Mouse (Mus musculus): ENCODE measurements around the gene 1500009C09Rik. TPM values are rescaled to one million over a fixed set of nuclear protein-coding genes. Genes with fewer than 3 reads are reported as not detected.

Gene 1500009C09Rik
- total RNA-seq, 2 experiments from 2014 or later, result not detected

DNA sequence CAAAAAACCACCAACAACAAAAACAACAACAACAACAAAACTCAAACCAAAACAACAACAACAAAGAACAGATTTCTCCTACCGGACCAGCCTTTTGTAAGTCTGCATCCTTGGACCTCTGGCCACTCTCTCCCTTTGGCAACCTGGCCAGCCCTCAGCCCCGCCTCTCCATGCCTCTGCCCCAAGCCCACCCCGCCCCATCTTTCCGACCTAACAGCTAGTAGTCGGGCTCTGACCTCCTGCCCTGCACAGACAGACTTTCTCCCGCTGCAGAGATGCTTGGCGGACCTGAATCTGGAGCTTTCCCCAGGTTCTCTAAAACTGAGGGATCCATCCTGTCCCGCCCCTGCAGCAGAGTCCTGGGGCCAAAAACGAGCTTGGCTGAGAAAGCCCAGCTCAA is 34.2 kb upstream of the 1500009C09Rik start:
- ATAC-seq (replicated peaks; ENCODE audit: low FRiP score, poor library complexity, severe bottlenecking), result no peak

DNA sequence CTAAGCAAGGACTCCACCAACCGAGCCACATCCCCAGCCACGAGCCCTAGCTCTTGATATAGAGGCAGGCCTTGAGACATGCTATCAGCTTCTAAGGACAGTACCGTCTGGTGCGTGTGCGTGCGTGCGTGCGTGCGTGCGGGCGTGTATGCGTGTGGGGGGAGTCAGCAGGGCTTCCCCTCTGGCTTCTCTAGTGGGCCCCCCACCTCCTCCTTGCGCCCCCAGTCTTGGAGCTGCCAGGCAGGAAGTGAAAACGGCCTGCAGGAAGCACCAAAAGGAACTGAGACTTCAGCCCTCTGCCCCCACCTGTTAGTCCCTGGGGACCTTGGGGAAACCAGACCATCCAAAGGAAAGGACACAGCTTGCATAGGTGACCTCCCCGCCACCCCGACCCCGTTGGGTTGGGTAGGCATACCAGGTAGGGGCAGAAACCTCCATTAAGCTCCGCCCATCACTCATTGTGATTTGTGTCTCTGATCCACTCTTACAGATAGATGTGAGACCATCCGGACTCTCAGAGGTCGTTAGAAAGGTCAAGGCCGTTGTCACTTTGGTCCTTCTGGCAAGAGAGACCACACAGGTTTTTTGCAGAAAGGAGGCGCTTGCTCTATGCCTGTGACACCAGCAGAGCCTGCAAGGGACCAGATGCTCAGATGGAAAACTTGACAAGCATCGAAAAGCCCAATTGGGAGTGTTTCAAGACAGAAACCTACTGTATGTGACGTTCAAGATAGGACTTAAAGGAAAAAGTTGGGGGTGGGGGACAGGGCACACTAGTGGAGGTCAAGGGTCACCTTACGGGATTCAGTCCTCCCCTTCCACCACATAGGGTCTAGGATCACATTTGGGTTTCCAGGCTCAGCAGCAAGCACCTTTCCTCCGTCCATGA is 33.2 kb upstream of the 1500009C09Rik start:
- ATAC-seq (replicated peaks; ENCODE audit: low FRiP score, poor library complexity, severe bottlenecking), result no peak

DNA sequence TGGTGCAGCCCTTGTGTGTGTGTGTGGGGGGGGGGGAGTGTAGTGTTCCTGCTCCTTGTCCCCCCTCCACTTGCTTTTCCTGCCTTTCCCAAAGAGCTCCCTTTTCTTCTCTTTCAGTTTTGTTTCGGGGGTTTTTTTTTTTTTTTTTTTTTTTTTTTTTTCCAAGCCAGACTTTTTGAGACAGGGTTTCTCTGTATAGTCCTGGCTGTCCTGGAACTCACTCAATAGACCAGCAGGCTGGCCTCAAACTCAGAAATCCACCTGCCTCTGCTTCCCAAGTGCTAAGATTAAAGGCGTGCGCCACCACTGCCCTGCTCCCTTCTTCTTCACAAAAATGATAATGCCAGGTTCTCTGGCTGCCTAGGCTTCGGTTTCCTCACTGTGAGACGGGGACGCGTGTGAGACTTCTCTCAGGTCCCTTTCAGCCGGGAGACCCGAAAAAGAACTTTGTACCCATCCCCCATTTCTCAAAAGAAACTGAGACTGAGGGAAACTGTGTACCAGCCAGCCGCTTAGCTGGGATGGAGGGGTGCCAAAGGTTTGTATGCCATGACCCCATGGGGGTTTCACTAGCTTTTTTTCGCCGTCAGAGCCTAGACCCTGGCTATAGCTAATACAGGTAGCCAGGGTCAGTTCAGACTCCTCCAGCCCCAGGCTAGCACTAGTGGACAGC is 32.1 kb upstream of the 1500009C09Rik start:
- ATAC-seq (replicated peaks; ENCODE audit: low FRiP score, poor library complexity, severe bottlenecking), result no peak

DNA sequence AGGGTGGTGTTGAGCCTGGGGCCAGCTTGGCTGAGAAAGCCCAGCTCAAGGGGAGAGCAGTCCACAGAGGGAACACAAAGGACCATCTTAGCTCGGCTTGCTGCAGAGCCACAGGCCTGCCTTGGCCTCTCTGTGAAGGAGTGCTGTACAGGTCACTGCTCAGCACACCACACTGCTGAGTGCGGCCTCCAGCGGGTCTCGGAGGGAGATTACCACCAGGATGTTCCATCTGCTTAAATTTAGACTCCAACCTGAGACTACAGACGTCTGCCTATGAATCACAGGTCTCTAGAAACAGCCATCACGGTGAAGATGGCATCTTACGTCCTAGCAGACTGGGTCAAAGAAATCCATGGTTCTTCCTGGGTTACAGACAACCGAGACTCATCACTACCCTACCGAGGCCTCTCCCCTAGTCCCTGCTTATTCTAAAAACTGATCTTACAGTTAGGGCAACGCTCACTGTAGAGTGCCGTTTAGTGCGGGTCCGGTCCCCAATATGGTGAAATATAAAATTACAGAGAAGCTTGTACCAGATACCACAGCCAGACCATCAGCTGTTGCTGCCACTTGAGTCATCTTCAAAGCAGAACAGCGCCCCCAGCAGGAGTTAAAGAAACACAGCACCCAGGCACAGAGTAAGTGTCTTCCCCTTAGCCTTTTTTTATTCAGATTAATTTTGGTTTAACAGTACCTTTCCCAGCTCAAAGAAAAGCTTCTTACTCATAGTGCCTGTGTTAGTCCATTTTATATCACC is 30.9 kb upstream of the 1500009C09Rik start:
- ATAC-seq (replicated peaks; ENCODE audit: low FRiP score, poor library complexity, severe bottlenecking), result no peak

DNA sequence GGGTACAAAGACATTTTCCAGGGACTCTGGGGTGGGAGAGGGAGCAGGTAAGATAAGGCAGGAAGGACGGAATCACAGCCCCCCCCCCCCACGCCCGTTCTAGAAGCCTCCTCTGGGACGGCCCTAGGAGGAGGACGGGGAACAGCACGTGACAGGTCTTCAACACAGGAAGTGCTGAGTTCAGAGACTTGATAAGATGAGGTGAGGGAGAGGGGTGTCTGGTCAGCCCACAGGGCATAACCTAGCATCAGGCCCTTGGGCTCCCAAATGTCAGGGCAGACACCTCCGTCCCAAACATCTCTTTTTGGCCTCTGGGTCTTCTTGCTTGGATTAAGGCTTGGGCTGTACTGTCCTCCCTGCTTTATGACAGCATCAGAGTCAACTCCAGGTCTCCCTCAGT is 28.9 kb upstream of the 1500009C09Rik start:
- no peak for ATAC-seq (replicated peaks; ENCODE audit: low FRiP score, poor library complexity, severe bottlenecking)

DNA sequence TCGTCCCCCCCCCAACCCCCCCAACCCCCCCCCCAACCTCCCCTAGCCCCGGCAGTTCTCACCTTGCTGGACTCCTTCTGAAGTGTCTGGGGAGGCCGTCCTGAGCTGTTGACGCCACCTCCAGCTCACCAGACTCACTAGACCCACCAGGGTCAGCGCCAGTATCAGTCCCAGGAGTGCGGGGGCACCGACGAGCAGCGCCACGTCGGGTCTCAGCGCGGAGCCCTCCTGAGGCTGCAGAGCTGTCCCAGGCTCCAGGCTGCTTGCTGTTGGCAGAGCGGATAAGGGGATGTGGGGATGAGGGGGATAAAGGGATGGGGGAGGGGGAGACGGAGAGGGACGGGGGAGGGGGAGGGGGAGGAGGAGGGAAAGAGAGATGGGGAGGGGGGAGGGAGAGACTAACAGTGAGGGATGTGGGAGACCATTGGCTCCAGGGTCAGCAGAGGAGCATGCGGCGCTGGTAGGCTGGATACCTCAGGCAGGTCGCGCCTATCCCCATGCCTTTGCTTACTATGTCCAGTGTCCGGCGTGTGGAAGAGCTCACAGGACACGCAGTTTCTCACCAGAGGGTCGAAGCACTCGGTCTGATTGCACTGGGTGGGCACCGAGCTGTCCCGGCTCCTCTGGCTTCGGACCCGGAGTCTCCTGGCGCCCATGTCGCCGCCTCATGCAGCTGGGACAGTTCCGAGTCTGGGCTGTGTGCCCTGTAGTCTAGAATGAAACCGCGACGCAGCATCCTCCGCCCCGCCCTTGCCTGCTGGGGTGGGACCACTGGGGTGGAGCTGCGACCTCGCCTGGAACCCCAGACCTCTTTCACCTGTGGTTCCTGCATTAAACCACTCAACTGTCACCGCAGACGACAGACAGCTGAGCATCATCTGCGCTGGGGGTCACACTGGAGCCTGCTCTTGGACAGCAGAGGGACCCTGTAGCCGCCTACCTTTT is 28.3 kb upstream of the 1500009C09Rik start, which contains the start of gene Tnfrsf13c:
TSS of gene Tnfrsf13c (minus strand) at position 713 of the 945 bp plus-strand sequence.
- peak; percentile 73 for ATAC-seq (replicated peaks; ENCODE audit: low FRiP score, poor library complexity, severe bottlenecking)

DNA sequence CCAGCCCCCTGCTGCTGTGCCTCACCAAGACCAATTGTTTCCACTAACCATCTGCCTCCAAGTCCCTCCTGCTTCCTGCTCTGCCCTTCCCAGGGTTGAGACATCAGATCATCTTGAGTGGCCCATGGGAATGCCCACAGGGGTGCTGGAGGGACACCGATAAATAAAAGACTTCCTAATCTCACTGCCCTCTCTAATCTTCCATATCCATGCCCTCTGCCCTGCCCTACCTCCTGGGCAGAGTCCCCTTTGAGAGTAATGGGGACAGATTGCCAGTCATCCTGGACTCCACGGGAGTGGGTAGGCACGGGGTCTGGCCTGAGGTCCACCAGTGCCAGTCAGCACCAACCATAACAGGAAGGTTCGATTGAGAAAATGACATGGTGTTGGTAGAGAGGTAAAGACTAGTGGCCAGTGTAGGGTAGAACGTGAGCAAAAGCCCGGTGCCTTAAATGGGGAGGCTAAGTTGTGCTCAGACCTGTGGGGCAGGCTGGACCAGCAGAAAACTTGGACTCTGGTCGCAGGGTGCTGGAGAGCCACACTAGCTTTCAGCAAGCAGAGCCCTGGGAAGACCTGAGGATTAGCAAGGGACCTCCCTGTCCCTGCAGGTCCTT is 27.5 kb upstream of the 1500009C09Rik start:
- peak; percentile 40 for ATAC-seq (replicated peaks; ENCODE audit: low FRiP score, poor library complexity, severe bottlenecking)

DNA sequence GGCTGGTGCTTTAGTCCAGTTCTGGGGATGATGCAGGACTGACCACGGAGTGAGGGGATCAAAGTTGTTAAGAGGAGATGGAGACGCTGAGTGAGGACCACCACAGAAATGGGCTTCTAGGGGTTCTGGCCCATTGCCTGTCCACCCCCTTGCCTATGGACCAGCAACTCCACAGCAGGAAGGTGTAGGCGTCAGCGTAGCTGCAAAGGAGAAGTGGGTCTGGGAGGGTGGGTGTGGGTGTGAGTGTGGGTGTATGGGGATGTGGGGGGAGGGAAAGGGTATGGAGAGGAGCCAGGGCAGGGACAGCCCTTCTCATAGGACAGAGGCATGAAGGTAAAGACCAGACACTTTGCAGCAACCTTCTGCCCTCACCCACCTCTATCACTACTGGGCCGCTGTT is 26.4 kb upstream of the 1500009C09Rik start:
- ATAC-seq (replicated peaks; ENCODE audit: low FRiP score, poor library complexity, severe bottlenecking), result no peak

DNA sequence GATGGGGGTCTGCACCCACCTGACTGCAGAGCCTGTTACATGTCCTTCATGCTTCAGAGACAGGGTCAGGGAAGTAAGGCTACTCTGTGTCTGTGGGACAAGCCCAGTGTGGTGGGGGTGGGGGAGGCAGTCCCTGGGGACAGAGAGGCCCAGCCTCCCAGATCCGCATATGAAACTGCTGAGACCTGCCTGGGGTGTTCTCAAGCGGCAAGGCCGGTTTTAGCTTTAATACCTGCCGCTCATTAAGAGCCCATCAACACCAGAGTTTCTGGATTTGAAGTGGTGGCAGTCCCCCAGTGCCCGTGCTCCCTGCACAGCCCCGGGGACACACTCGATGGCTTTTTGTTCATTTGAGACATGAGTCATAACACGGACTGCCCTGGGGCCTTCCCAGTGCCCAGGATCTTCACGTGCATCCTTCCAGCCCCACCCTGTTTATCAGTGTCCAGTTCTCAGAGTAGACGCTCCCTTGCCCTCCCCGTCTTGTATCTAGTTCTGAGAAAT is 22.6 kb upstream of the 1500009C09Rik start:
- ATAC-seq (replicated peaks; ENCODE audit: low FRiP score, poor library complexity, severe bottlenecking), result peak; percentile 77

DNA sequence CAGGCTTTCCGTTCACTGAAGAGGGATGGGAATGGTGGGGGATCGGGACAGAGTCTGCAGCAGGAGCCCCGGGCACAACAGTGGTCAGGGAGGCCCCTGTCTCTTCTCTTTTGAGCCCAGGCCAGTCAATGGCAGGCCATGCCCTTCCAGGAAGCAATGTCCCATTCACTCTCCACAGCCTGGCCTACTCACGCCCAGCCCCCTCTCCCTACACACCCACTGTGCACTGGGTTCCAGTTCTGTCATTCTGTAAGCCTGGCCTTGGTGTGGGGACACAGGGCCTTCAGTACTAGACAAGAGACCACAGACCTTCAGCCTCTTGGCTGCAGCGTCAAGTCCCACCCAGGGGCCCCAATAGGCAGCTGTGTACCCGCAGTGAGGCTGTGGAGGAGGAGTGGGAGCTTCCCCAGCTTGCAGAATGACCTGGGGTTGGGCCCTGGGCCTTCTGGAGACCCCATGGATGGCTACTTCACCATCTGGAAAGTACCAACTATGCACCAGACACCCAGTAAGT is 22.0 kb upstream of the 1500009C09Rik start:
- ATAC-seq (replicated peaks; ENCODE audit: low FRiP score, poor library complexity, severe bottlenecking), result peak; percentile 45

DNA sequence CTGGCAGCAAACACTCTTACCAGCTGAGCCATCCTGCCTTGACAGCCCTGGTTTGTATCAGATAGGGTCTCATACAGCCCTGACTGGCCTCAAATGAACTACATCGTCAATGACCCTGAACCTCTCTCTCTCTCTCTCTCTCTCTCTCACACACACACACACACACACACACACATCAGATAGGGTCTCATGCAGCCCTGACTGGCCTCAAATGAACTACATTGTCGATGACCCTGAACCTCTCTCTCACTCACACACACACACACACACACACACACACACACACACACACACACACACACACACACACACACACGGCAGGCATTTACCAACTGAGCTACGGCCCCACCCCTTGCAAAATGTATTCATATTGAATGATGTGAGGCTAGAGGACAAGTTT is 21.1 kb upstream of the 1500009C09Rik start:
- no peak for ATAC-seq (replicated peaks; ENCODE audit: low FRiP score, poor library complexity, severe bottlenecking)

DNA sequence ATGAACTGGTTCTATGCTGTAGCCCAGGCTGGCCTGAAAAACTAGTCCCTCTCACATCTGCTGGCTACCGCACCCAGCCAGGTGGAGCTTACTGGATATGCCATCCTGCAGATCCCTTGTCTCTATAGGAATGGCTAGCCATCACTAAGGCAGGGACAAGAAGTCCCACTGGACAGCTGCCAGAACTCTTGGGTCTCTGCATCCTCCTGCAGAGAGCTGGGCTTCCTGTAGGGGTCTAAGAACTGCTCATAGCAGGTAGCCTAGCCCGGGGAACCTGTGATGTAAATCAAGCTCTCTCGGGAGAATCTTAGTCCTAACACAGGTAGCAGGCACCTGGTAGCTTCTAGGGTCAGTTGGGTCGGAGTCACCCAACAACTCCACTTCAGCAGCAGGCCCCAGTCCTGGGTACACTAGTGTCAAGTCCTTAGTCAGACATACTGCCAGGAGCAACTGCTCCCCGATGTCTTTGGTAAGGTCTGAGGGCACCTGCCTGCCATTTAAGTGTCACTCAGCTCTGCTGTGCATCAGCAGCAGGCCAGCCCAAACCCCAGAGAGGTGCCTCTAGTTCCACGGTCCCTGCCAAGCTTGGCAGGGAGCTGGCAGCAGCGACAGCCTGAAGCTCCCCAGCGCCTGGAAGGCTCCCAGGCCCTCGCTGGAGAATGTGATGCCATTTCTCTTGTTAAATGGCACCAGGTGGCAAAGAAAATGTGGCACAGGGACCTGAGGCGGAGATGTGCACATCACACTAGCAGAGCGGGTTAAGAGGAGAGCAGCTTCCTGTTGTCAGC is 20.4 kb upstream of the 1500009C09Rik start:
- no peak for ATAC-seq (replicated peaks; ENCODE audit: low FRiP score, poor library complexity, severe bottlenecking)

DNA sequence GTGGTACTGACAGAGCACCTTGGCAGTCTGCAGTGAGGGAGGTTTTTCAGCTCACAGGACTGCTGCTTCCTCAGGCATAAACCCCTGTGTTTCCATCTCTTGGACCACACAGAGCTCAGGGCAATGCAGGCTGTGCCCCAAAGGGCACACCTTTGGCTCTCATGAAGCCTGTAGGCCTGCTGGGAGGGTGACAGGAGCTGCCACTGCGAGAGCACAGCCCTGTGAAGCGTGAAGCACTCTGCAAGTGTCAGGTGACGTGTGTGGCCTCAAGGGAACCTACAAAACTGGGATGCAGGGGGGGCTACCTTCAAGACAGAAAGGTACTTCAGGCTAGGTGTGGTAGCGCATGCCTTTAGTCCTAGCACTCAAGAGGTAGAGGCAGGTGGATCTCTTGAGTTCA is 19.5 kb upstream of the 1500009C09Rik start:
- ATAC-seq (replicated peaks; ENCODE audit: low FRiP score, poor library complexity, severe bottlenecking), result no peak

DNA sequence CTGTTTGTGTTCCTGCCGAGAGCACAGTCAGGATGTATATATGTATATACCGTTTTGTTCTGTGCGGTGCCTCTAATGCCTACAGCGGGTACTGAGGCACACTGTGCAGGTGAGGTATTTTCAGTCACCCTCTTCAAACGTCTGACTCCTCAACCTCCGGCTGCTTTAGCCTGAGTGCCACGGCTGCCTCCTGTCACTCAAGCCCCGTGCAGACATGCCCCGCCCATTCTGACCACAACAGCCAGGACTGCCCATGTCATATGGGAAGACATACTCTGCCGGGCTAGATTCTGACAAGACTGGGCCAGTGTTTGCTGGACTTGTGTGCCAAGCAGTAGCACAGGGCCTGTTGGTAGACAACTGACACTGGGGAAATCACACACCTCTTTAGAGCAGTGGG is 16.5 kb upstream of the 1500009C09Rik start:
- ATAC-seq (replicated peaks; ENCODE audit: low FRiP score, poor library complexity, severe bottlenecking), result no peak

DNA sequence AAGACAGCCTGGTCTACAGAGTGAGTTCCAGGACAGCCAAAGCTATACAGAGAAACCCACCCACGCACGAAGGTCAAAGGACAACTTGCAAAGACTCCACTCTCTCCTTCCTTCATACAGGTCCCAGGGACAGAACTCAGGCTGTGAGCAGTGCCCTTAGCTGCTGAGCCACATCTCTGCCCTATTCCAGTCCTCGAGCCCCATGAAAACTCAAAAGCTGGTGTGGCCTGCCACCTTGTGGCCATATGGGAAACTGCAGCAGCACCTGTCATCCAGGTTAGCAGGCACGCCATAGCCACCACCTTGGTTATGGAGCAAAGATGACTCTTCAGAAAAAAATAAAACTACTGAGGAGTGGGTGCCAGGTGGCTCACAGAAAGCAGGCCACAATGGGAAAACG is 15.6 kb upstream of the 1500009C09Rik start:
- ATAC-seq (replicated peaks; ENCODE audit: low FRiP score, poor library complexity, severe bottlenecking), result peak; percentile 78

DNA sequence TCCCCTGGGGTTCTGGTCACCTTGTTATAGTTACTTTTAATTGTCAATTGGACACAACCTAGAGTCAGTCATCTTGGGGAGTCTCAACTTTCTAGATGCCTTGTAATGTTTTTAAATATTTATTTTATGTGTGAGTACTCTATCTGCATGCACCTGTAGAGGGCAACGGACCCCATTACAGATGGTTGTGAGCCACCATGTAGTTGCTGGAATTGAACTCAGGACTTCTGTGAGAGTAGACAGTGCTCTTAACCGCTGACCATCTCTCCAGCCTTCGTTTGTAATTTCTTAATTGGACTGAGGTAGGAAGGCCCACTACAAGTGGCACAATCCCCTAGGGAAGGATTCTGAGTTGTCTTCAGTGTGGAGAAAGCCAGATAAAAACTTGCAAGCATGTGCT is 8.9 kb upstream of the 1500009C09Rik start:
- no peak for ATAC-seq (replicated peaks; ENCODE audit: low FRiP score, poor library complexity, severe bottlenecking)

DNA sequence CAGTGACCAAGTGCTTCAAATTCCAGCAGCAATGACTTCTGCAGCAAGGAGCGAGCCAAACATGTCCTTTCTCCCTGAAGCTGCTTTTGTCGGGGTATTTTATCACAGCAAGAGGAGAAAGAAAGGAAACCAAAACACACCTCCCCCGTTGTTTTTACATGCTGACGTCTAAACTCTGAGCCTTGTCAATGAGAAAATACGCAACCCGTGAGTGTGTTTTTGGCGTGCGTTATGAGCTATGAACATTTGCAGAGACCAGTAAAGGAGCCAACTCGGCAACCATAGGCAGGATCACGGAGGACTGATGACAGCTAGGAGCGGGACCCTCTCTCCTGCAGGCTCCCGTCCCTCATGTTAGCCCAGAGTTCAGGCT is 8.5 kb upstream of the 1500009C09Rik start:
- ATAC-seq (replicated peaks; ENCODE audit: low FRiP score, poor library complexity, severe bottlenecking), result 0 out of 2 replicates have a peak, but pooled peaks have one; percentile 1

Data from erythroid progenitor cell, adult 5-6 weeks (primary cell).